Mouse (Mus musculus): ENCODE results near the gene Ugt8a. TPM values are rescaled to one million over a fixed set of nuclear protein-coding genes. Genes with fewer than 3 reads are reported as not detected.

The Ugt8a gene
- total and polyA plus RNA-seq, 3 experiments = not detected

GRCm38 (mm10) chr3:125828051-125828450 is 110.4 kb downstream of the Ugt8a start:
- Histone ChIP-seq H3K27ac (ENCODE audit: insufficient read depth, low read depth) (no peak overlapping the region), H3K79me2 (replicated peaks; ENCODE audit: control insufficient read depth, extremely low read depth, insufficient read depth, poor library complexity, severe bottlenecking) (no peaks in the 10 kb centered on the region), H3K9ac (ENCODE audit: insufficient read depth, low read depth) (no peak overlapping the region), H3K4me2 (ENCODE audit: insufficient read depth, low read depth, poor library complexity, severe bottlenecking) (no peak overlapping the region), H3K27me3 (replicated peaks) (no peaks in the 10 kb centered on the region), H3K36me3 (replicated peaks in 1 of 2; ENCODE audit: control insufficient read depth in 1 of 2, insufficient read depth in 1 of 2, low read length in 1 of 2) (no peaks in the 10 kb centered on the region), H3K4me3 (replicated peaks in 1 of 3; ENCODE audit: low read depth in 2 of 3, low read length in 2 of 3, poor library complexity in 1 of 3) (no peak overlapping the region), H3K4me1 (ENCODE audit: control insufficient read depth in 1 of 2, insufficient read depth in 2 of 2) (no peaks in the 10 kb centered on the region), H3K9me3 (replicated peaks; ENCODE audit: low read length) (no peaks in the 10 kb centered on the region)
- TF ChIP-seq NELFE (IDR thresholded peaks at IDR 0.05; ENCODE audit: low read depth, low read length) (no peak), KAT2A (IDR thresholded peaks at IDR 0.05; ENCODE audit: insufficient replicate concordance, low read length) (no peak), USF2 (conservative IDR thresholded peaks at IDR 0.05; ENCODE audit: low read depth, low read length) (no peak), ELF1 (IDR thresholded peaks at IDR 0.05; ENCODE audit: low read depth, low read length) (no peak), PAX5 (IDR thresholded peaks at IDR 0.05; ENCODE audit: low read length) (no peak), POLR2AphosphoS2 (IDR thresholded peaks at IDR 0.05; ENCODE audit: low read depth, low read length) (no peak), UBTF (IDR thresholded peaks at IDR 0.05; ENCODE audit: low read depth, low read length) (no peak), JUN (IDR thresholded peaks at IDR 0.05; ENCODE audit: insufficient read depth, low read depth, low read length) (no peak), NRF1 (IDR thresholded peaks at IDR 0.05; ENCODE audit: low read depth, low read length) (no peak), HCFC1 (IDR thresholded peaks at IDR 0.05; ENCODE audit: low read depth, low read length) (no peak), USF1 (IDR thresholded peaks at IDR 0.05; ENCODE audit: low read depth, low read length) (no peak)
- in situ Hi-C loops (cut with MboI; ENCODE audit: low pct_ligation_motif_present, low pct_unique_long_range_greater_than_20kb, low sequenced_read_pairs) = no loop called here
- dilution Hi-C loops (cut with MboI; ENCODE audit: extremely low pct_ligation_motif_present, extremely low pct_unique_long_range_greater_than_20kb, low sequenced_read_pairs) = no loop called here
- DNase-seq (ENCODE audit: extremely low read depth) = no peak

GRCm38 (mm10) chr3:125827256-125827655 is 111.2 kb downstream of the Ugt8a start:
- in situ Hi-C loops (cut with MboI; ENCODE audit: low pct_ligation_motif_present, low pct_unique_long_range_greater_than_20kb, low sequenced_read_pairs) = no loop called here
- Histone ChIP-seq H3K4me2 (ENCODE audit: insufficient read depth, low read depth, poor library complexity, severe bottlenecking) (no peak overlapping the region), H3K36me3 (replicated peaks in 1 of 2; ENCODE audit: control insufficient read depth in 1 of 2, insufficient read depth in 1 of 2, low read length in 1 of 2) (no peaks in the 10 kb centered on the region), H3K79me2 (replicated peaks; ENCODE audit: control insufficient read depth, extremely low read depth, insufficient read depth, poor library complexity, severe bottlenecking) (no peaks in the 10 kb centered on the region), H3K27me3 (replicated peaks) (no peaks in the 10 kb centered on the region), H3K4me3 (replicated peaks in 1 of 3; ENCODE audit: low read depth in 2 of 3, low read length in 2 of 3, poor library complexity in 1 of 3) (no peak overlapping the region), H3K4me1 (ENCODE audit: control insufficient read depth in 1 of 2, insufficient read depth in 2 of 2) (no peaks in the 10 kb centered on the region), H3K27ac (ENCODE audit: insufficient read depth, low read depth) (no peak overlapping the region), H3K9ac (ENCODE audit: insufficient read depth, low read depth) (no peak overlapping the region), H3K9me3 (replicated peaks; ENCODE audit: low read length) (no peaks in the 10 kb centered on the region)
- dilution Hi-C loops (cut with MboI; ENCODE audit: extremely low pct_ligation_motif_present, extremely low pct_unique_long_range_greater_than_20kb, low sequenced_read_pairs) = no loop called here
- TF ChIP-seq KAT2A (IDR thresholded peaks at IDR 0.05; ENCODE audit: insufficient replicate concordance, low read length) (no peak), MAX (IDR thresholded peaks at IDR 0.05; ENCODE audit: low read length) (no peak), JUN (IDR thresholded peaks at IDR 0.05; ENCODE audit: insufficient read depth, low read depth, low read length) (no peak), USF2 (conservative IDR thresholded peaks at IDR 0.05; ENCODE audit: low read depth, low read length) (no peak), POLR2A (IDR thresholded peaks at IDR 0.05; ENCODE audit: low read depth, low read length) (no peak), ZNF384 (IDR thresholded peaks at IDR 0.05; ENCODE audit: low read depth, low read length) (no peak), ZMIZ1 (IDR thresholded peaks at IDR 0.05; ENCODE audit: low read depth, low read length) (no peak), MAZ (IDR thresholded peaks at IDR 0.05; ENCODE audit: low read depth, low read length) (no peak), SIN3A (IDR thresholded peaks at IDR 0.05; ENCODE audit: low read length) (no peak), CHD1 (IDR thresholded peaks at IDR 0.05; ENCODE audit: low read depth, low read length) (no peak), GABPA (IDR thresholded peaks at IDR 0.05; ENCODE audit: insufficient replicate concordance, low read depth, low read length) (no peak), MXI1 (IDR thresholded peaks at IDR 0.05; ENCODE audit: low read depth, low read length) (no peak), ELF1 (IDR thresholded peaks at IDR 0.05; ENCODE audit: low read depth, low read length) (no peak), SMC3 (IDR thresholded peaks at IDR 0.05; ENCODE audit: low read depth, low read length) (no peak), MAFK (IDR thresholded peaks at IDR 0.05; ENCODE audit: insufficient replicate concordance, low read length) (no peak), RCOR1 (conservative IDR thresholded peaks at IDR 0.05; ENCODE audit: low read depth, low read length) (no peak), CHD2 (IDR thresholded peaks at IDR 0.05; ENCODE audit: low read length) (no peak), EP300 (IDR thresholded peaks at IDR 0.05; ENCODE audit: low read length) (no peak), IRF4 (IDR thresholded peaks at IDR 0.05; ENCODE audit: low read depth, low read length) (no peak)
- DNase-seq (ENCODE audit: extremely low read depth) = no peak
